Mouse (Mus musculus) kidney, postnatal 0 days (tissue): ENCODE measurements around the gene Cacna1b. TPM values are rescaled to one million over a fixed set of nuclear protein-coding genes. Genes with fewer than 3 reads are reported as not detected.

Experiments used
- ATAC-seq: fragments of 200-750 bp; cut with Nextera tagmentation; replicated peaks from 2 replicates; pipeline ENCODE4 v1.8.0; 2017; ENCODE audit warnings: low read depth, moderate number of reproducible peaks, moderate TSS enrichment, moderate library complexity; ENCODE audit not compliant: low FRiP score
- DNase-seq: peaks from one replicate; pipeline ENCODE4 v3.0.0-alpha.2; 2016; ENCODE audit warnings: low spot score
- H3K27ac ChIP-seq: fragments of 300-500 bp; sonication (generic); 2 replicates; pipeline ENCODE4 v1.5.1; 2014; ENCODE audit warnings: mild to moderate bottlenecking
- H3K27me3 ChIP-seq: fragments of 300-500 bp; sonication (generic); 2 replicates; pipeline ENCODE4 v1.6.1; 2014; ENCODE audit warnings: low read length, mixed read lengths; ENCODE audit not compliant: insufficient read depth
- H3K36me3 ChIP-seq: fragments of 300-500 bp; sonication (generic); 2 replicates; pipeline ENCODE4 v1.6.1; 2014; ENCODE audit warnings: low read length, mixed read lengths; ENCODE audit not compliant: insufficient read depth
- H3K4me1 ChIP-seq: fragments of 300-500 bp; sonication (generic); replicated peaks from 2 replicates; pipeline ENCODE4 v1.6.1; 2014; ENCODE audit warnings: antibody characterized with exemption, low read length, mixed read lengths; ENCODE audit not compliant: insufficient read depth
- H3K4me2 ChIP-seq: fragments of 300-500 bp; sonication (generic); 2 replicates; pipeline ENCODE4 v1.6.1; 2014; ENCODE audit warnings: mild to moderate bottlenecking, low read length, moderate library complexity, mixed read lengths
- H3K4me3 ChIP-seq: fragments of 300-500 bp; sonication (generic); replicated peaks from 2 replicates; pipeline ENCODE4 v1.5.1; 2014; ENCODE audit warnings: low read depth, low read length
- H3K9ac ChIP-seq: fragments of 300-500 bp; sonication (generic); 2 replicates; pipeline ENCODE4 v1.6.1; 2014; ENCODE audit warnings: low read depth, low read length
- H3K9me3 ChIP-seq: fragments of 300-500 bp; sonication (generic); replicated peaks from 2 replicates; pipeline ENCODE4 v1.6.1; 2016; ENCODE audit warnings: low read length, inconsistent platforms, mixed read lengths
- CTCF ChIP-seq: IDR thresholded peaks from 2 replicates; pipeline ENCODE4 v1.5.1; 2016; ENCODE audit warnings: antibody characterized with exemption, low read depth, mild to moderate bottlenecking, moderate library complexity
- WGBS: fragments of 180-500 bp; shearing (Covaris S2); extraction: QIAGEN DNeasy Blood & Tissue Kit; methylation state at CpG from one replicate; pipeline ENCODE4 v1.1.7; 2014; 5-methylcytosine and 5-hydroxymethylcytosine counted together
- polyA plus RNA-seq: library from polyadenylated mRNA; unstranded; fragments of >200 nt; fragmentation: Nextera tagmentation; extraction: Ambion mirVana; gene quantifications from 2 replicates; pipeline ENCODE4 v1.2.1, GENCODE M21; 2015

The Cacna1b gene
- polyA plus RNA-seq, 1 experiment from 2014 or later, result 0.16 TPM

DNA sequence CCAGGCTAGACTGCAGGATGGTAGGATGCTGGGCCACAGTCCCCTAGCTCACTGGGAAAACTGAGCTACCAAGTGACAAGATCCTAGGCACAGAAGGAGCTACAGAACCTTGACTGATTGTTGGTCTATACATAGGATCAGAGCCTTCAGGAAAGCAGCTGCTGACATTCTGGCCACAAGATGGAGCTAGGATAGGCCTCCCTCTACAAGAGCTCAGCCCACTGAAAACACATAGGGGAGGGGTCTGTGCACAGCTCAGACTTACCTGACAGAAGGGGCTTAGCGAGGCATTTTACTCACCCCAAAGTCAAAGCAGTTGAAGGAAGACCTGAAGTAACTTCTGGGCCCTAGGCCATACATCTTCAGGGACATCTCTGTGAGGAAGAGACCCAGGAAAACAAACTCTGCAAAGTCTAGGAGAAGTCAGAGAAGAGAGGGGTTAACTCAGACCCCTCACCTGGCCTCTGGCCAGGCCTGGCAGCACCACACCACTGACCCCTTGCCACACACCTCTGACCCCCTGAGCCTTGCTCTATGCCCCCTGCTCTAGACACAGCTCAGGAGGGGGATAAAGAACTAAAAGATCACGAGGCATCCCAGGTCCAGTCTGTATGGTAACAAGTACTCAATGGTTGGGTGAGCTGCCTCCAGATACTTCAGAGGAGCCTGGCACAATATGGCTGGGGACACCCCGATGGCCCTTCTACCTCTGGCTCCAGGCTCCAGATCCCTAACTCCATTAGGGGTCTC lies 60.6 kb downstream of the Cacna1b start:
- no peaks in the 10 kb centered on the region for H3K9me3 ChIP-seq
- H3K4me3 ChIP-seq, result no peak overlapping the region
- H3K27me3 ChIP-seq, result no peaks in the 10 kb centered on the region
- peak; percentile 8; the same call in 1 of the 2 replicates for TF ChIP-seq CTCF
- ATAC-seq (no peak), DNase-seq (no peak)
- no peak overlapping the region for H3K27ac ChIP-seq
- no peaks in the 10 kb centered on the region for H3K4me1 ChIP-seq
- H3K9ac ChIP-seq, result no peak overlapping the region
- H3K36me3 ChIP-seq, result no peaks in the 10 kb centered on the region
- no peak overlapping the region for H3K4me2 ChIP-seq
- 81% methylated on average over 3 of the region's 3 CpGs for WGBS

DNA sequence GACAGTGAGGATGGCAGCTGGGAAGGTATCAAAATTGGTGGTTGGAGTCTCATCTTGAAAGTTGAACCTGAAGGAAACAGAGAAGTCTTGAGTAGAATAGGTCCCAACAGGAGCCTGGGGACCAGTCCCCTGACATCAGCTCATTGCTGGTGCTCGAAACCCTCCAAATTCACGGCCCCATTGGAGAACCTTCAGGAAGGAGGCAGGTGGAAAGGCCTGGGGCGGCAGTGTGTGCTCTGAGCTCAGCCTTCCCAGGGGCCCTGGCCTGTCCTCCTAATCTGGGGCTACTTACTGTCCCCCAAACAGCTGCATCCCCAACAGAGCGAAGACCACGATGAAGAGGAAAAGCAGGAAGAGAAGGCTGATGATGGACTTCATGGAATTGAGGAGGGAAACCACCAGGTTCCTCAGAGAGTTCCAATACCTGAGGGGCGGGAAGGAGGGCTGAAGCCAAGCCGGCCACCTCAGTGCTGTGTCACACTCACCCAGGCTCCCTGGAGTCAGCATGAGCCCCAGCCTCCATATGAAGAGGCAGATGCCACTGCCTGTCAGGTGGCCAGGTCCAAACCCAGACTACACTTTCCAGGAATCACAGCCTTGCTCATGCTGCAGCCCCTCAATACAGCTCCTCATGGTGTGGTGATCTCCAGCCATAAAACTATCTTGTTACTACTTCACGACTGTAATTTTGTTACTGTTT lies 65.5 kb downstream of the Cacna1b start:
- Histone ChIP-seq H3K4me2 (no peak overlapping the region), H3K4me3 (no peak overlapping the region), H3K9ac (no peak overlapping the region), H3K36me3 (no peaks in the 10 kb centered on the region), H3K27ac (no peak overlapping the region), H3K27me3 (no peaks in the 10 kb centered on the region), H3K9me3 (no peaks in the 10 kb centered on the region), H3K4me1 (no peaks in the 10 kb centered on the region)
- ATAC-seq (no peak), DNase-seq (no peak)
- 81% methylated on average over 8 of the region's 8 CpGs for WGBS
- no peak for TF ChIP-seq CTCF

DNA sequence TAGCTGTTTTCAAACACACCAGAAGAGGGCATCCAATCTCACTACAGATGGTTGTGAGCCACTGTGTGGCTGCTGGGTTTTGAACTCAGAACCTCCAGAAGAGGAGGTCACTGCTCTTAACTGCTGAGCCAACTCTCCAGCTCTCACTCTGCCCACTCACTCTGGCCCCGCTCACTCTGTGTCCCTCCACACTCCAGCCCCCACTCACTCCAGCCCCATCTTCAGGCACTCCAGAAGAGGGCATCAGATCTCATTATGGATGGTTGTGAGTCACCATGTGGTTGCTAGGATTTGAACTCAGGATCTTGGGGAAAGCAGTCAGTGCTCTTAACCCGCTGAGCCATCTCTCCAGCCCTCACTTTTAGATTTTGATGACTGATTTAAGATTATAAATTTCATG lies 70.6 kb downstream of the Cacna1b start:
- no peak overlapping the region for H3K4me2 ChIP-seq
- ATAC-seq (no peak), DNase-seq (no peak)
- no peak overlapping the region for H3K4me3 ChIP-seq
- H3K9ac ChIP-seq, result no peak overlapping the region
- no peaks in the 10 kb centered on the region for H3K36me3 ChIP-seq
- no peak for TF ChIP-seq CTCF
- H3K9me3 ChIP-seq, result no peaks in the 10 kb centered on the region
- no peaks in the 10 kb centered on the region for H3K27me3 ChIP-seq
- H3K4me1 ChIP-seq, result no peaks in the 10 kb centered on the region
- WGBS, result 96% methylated on average over 2 of the region's 2 CpGs
- no peak overlapping the region for H3K27ac ChIP-seq

DNA sequence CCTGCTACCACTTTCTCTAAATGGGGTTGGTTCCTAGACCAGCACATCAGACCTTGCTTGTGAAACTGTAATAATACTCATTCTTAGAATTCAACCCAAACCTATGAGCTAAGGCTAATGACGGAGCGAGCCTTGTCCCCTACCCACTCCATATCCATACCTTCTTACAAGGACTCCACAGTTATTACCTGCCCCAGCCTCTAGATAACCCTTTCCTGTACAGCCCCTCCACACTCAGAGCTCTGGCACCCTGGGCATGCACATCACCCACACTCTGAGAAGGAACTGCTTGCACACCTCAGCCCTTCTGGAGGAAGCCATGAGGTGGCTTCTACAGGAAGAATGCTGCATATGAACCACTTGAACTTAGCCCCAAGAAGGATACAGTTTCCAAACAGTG lies 72.6 kb downstream of the Cacna1b start:
- Histone ChIP-seq H3K4me1 (no peaks in the 10 kb centered on the region), H3K4me3 (no peak overlapping the region), H3K36me3 (no peaks in the 10 kb centered on the region), H3K9ac (no peak overlapping the region), H3K27ac (no peak overlapping the region), H3K4me2 (no peak overlapping the region), H3K9me3 (no peaks in the 10 kb centered on the region), H3K27me3 (no peaks in the 10 kb centered on the region)
- no peak for TF ChIP-seq CTCF
- WGBS, result 97% methylated on average over 2 of the region's 2 CpGs
- no peak for DNase-seq
- ATAC-seq, result no peak

DNA sequence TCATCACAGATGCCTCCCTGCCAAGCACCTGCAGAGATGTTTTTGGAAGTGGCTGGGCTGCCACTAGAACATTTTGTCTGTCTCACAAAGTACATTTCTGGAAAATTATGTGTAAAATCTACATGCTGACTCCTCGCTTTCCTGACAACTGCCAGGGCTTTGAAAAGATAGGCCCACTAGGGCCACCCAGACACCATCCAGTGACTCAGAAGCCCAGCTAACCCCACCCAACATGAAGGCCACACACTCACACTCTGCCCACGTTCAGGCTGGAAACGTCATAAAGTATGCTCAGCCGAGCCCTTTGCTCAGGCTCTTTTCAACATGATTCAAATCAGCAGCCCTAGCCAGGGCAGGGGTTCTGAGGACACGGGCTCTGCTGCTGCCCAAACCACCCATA lies 77.6 kb downstream of the Cacna1b start:
- Histone ChIP-seq H3K36me3 (no peaks in the 10 kb centered on the region), H3K27me3 (no peaks in the 10 kb centered on the region), H3K4me2 (no peak overlapping the region), H3K9me3 (no peaks in the 10 kb centered on the region), H3K9ac (no peak overlapping the region), H3K4me3 (no peak overlapping the region), H3K27ac (no peak overlapping the region), H3K4me1 (no peaks in the 10 kb centered on the region)
- DNase-seq (no peak), ATAC-seq (no peak)
- no peak for TF ChIP-seq CTCF
- 63% methylated on average over 5 of the region's 5 CpGs for WGBS

DNA sequence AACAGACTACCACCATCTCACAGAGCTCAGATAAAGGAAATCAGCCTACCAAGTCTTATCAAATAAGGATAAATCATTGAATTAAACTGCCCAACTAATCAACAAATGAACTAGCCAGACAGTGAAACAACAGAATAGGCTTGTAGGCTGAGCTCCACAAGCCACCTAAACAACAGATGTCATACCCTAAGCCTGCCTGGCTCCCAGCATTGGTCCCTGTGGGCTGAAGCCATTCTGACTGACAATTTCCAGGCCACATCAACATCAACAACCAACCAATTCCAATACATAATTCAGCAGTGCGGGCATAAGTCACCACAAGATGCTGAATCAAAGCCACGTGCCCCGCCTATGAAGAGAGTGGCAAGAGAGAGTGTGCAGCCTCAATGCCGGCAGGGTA lies 78.2 kb downstream of the Cacna1b start:
- Histone ChIP-seq H3K36me3 (no peaks in the 10 kb centered on the region), H3K27ac (no peak overlapping the region), H3K4me3 (no peak overlapping the region), H3K9ac (no peak overlapping the region), H3K9me3 (no peaks in the 10 kb centered on the region), H3K4me2 (no peak overlapping the region), H3K4me1 (no peaks in the 10 kb centered on the region), H3K27me3 (no peaks in the 10 kb centered on the region)
- no peak for TF ChIP-seq CTCF
- WGBS, result 93% methylated on average over 4 of the region's 4 CpGs
- ATAC-seq, result no peak
- DNase-seq, result no peak
